Mouse (Mus musculus): ENCODE data around the gene Ldlrad3.

- TF ChIP-seq POLR2A (IDR thresholded peaks at IDR 0.05; ENCODE audit: borderline replicate concordance, control insufficient read depth, low read depth, low read length) (no peak), CTCF (IDR thresholded peaks at IDR 0.05; ENCODE audit: control insufficient read depth, insufficient read depth, low read length) (no peak)
Measured at GRCm38 (mm10) chr2:102071022-102071717, 115.0 kb downstream of the Ldlrad3 start.

All from bone marrow, adult 2 months (tissue).